Mouse (Mus musculus) small intestine, adult 2 months (tissue): ENCODE measurements around the gene Amz2.

Source experiments
- CTCF ChIP-seq: fragments of 200-500 bp; IDR thresholded peaks from 2 replicates; pipeline ENCODE4 v1.5.1; 2012; ENCODE audit warnings: low read depth, mild to moderate bottlenecking, control low read depth, inconsistent platforms, low read length, moderate library complexity, mixed read lengths; ENCODE audit not compliant: insufficient replicate concordance, insufficient read length; ENCODE audit errors: extremely low read depth
- POLR2A ChIP-seq: fragments of 200-500 bp; IDR thresholded peaks from 2 replicates; pipeline ENCODE4 v1.6.1; 2012; ENCODE audit warnings: low read depth, mild to moderate bottlenecking, control low read depth, inconsistent platforms, low read length, moderate library complexity

GRCm38 (mm10) chr11:109417472-109418040 is 8.2 kb upstream of the Amz2 start:
- no peak for TF ChIP-seq CTCF
- no peak for TF ChIP-seq POLR2A
